Mouse (Mus musculus): ENCODE measurements around the gene Dync2li1. TPM values are rescaled to one million over a fixed set of nuclear protein-coding genes. Genes with fewer than 3 reads are reported as not detected.

Gene Dync2li1
- polyA plus RNA-seq, 1 experiment, result 10.1 TPM

GRCm38 (mm10) chr17:84693741-84694140 is 67.4 kb downstream of the Dync2li1 start:
- no peak overlapping the region for H3K4me2 ChIP-seq (ENCODE audit: low read depth)
- no peak overlapping the region for H3K4me3 ChIP-seq
- H3K27me3 ChIP-seq (ENCODE audit: control insufficient read depth, insufficient read depth, insufficient read length), result peaks cover 23% of the 10 kb centered on the region
- H3K36me3 ChIP-seq (ENCODE audit: control insufficient read depth, insufficient read depth), result no peaks in the 10 kb centered on the region
- H3K79me2 ChIP-seq (ENCODE audit: control insufficient read depth, insufficient read depth), result no peaks in the 10 kb centered on the region
- TF ChIP-seq POLR2A (IDR thresholded peaks at IDR 0.05; ENCODE audit: insufficient read length, low read depth) (no peak), USF1 (IDR thresholded peaks at IDR 0.05; ENCODE audit: low read depth) (no peak), POLR2AphosphoS2 (IDR thresholded peaks at IDR 0.05; ENCODE audit: insufficient read length, low read depth) (no peak), TCF12 (IDR thresholded peaks at IDR 0.05; ENCODE audit: insufficient read depth, poor library complexity, severe bottlenecking) (no peak), MYOG (IDR thresholded peaks at IDR 0.05; ENCODE audit: control insufficient read depth in 1 of 3, insufficient read depth in 1 of 3, insufficient read length in 2 of 3, low read depth in 2 of 3) (no peak), REST (IDR thresholded peaks at IDR 0.05; ENCODE audit: insufficient read depth, insufficient read length) (no peak), TCF3 (IDR thresholded peaks at IDR 0.05; ENCODE audit: insufficient read length, low read depth) (no peak)
- H3ac ChIP-seq (ENCODE audit: control insufficient read depth, insufficient read length), result no peak overlapping the region

DNA sequence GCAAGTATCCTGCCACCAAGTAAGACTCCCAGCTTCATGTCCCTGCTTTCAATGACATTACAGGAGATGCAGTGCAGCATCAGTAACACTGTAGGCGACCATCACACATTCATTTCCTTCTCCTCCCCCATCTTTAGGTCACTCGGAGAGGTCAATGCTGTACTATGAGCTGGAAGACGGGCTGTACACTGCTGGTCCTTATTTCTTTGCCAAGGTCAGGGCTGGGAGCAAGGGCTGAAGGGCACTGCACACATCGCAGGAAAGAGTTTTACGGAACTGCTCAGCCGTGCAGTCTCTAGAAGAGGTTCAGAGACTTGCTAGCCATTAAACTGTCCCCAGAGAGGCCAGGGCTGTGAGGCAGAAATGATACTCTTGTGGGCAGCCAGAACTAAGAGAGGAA is 70.2 kb downstream of the Dync2li1 start:
- no peaks in the 10 kb centered on the region for H3K79me2 ChIP-seq (ENCODE audit: control insufficient read depth, insufficient read depth)
- H3K4me2 ChIP-seq (ENCODE audit: low read depth), result no peak overlapping the region
- H3K27me3 ChIP-seq (ENCODE audit: control insufficient read depth, insufficient read depth, insufficient read length), result peaks cover 23% of the 10 kb centered on the region
- no peaks in the 10 kb centered on the region for H3K36me3 ChIP-seq (ENCODE audit: control insufficient read depth, insufficient read depth)
- TF ChIP-seq USF1 (IDR thresholded peaks at IDR 0.05; ENCODE audit: low read depth) (no peak), E2F4 (IDR thresholded peaks at IDR 0.05; ENCODE audit: insufficient read depth) (no peak), POLR2A (IDR thresholded peaks at IDR 0.05; ENCODE audit: insufficient read length, low read depth) (no peak), MAX (IDR thresholded peaks at IDR 0.05; ENCODE audit: low read depth) (no peak), SRF (IDR thresholded peaks at IDR 0.05; ENCODE audit: control insufficient read depth, insufficient read length, low read depth) (no peak), REST (IDR thresholded peaks at IDR 0.05; ENCODE audit: insufficient read depth, insufficient read length) (no peak), MYOD1 (IDR thresholded peaks at IDR 0.05; ENCODE audit: control insufficient read depth in 1 of 3, insufficient read length in 2 of 3, low read depth in 2 of 3) (no peak), POLR2AphosphoS2 (IDR thresholded peaks at IDR 0.05; ENCODE audit: insufficient read length, low read depth) (no peak), TCF3 (IDR thresholded peaks at IDR 0.05; ENCODE audit: insufficient read length, low read depth) (no peak), CEBPB (IDR thresholded peaks at IDR 0.05; ENCODE audit: insufficient read depth, poor library complexity, severe bottlenecking) (no peak), TCF12 (IDR thresholded peaks at IDR 0.05; ENCODE audit: insufficient read depth, poor library complexity, severe bottlenecking) (no peak), MYOG (IDR thresholded peaks at IDR 0.05; ENCODE audit: control insufficient read depth in 1 of 3, insufficient read depth in 1 of 3, insufficient read length in 2 of 3, low read depth in 2 of 3) (no peak)
- no peak overlapping the region for H3ac ChIP-seq (ENCODE audit: control insufficient read depth, insufficient read length)
- H3K4me3 ChIP-seq, result no peak overlapping the region

DNA sequence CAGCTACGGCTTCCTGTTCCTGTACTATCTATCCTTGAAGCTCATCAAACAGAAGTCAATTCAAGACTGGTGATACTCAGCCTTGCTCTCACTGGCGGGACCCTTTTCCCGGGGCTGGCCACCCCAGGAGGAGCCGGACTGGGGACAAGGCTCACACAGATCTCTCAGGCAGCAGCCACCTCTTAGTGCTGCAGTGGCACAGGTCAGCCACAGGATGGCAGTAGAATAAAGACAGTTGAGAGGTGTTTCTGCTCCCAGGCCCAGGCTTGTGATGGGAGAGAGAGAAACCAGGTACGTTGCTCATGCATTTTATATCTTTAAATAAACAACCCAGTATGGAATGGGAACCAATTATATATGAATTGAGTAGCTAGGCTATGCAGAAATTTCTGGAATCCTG is 72.4 kb downstream of the Dync2li1 start:
- no peaks in the 10 kb centered on the region for H3K36me3 ChIP-seq (ENCODE audit: control insufficient read depth, insufficient read depth)
- H3K4me3 ChIP-seq, result no peak overlapping the region
- no peak overlapping the region for H3ac ChIP-seq (ENCODE audit: control insufficient read depth, insufficient read length)
- no peaks in the 10 kb centered on the region for H3K79me2 ChIP-seq (ENCODE audit: control insufficient read depth, insufficient read depth)
- H3K27me3 ChIP-seq (ENCODE audit: control insufficient read depth, insufficient read depth, insufficient read length), result peaks cover 23% of the 10 kb centered on the region
- no peak for TF ChIP-seq REST (IDR thresholded peaks at IDR 0.05; ENCODE audit: insufficient read depth, insufficient read length)
- TF ChIP-seq POLR2A (IDR thresholded peaks at IDR 0.05; ENCODE audit: insufficient read length, low read depth), result no peak
- no peak for TF ChIP-seq TCF3 (IDR thresholded peaks at IDR 0.05; ENCODE audit: insufficient read length, low read depth)
- no peak for TF ChIP-seq CEBPB (IDR thresholded peaks at IDR 0.05; ENCODE audit: insufficient read depth, poor library complexity, severe bottlenecking)
- no peak overlapping the region for H3K4me2 ChIP-seq (ENCODE audit: low read depth)

Other genes with a start within 250 kb of the Dync2li1 start
- gene Thada, start 160.3 kb upstream of the Dync2li1 start, polyA plus RNA-seq (2012; fragmentation: generic; extraction: Trizol), result 5.5 TPM
- gene Plekhh2, start 114.6 kb upstream of the Dync2li1 start, polyA plus RNA-seq (2012; fragmentation: generic; extraction: Trizol), result 6.4 TPM
- gene Abcg8, start 49.8 kb downstream of the Dync2li1 start, polyA plus RNA-seq (2012; fragmentation: generic; extraction: Trizol), result 0.05 TPM
- not detected for gene Abcg5, start 56.5 kb downstream of the Dync2li1 start, polyA plus RNA-seq (2012; fragmentation: generic; extraction: Trizol)
- gene Lrpprc, start 164.3 kb downstream of the Dync2li1 start, polyA plus RNA-seq (2012; fragmentation: generic; extraction: Trizol), result 23.3 TPM

All from myocyte (in vitro differentiated cells).